Mouse (Mus musculus) heart, postnatal 0 days (tissue): ENCODE data around the gene Defb36. TPM values are rescaled to one million over a fixed set of nuclear protein-coding genes. Genes with fewer than 3 reads are reported as not detected.

Experiments
- ATAC-seq: fragments of 200-750 bp; cut with Nextera tagmentation; 2 replicates; pipeline ENCODE4 v1.8.0; 2017; ENCODE audit warnings: low read depth, moderate number of reproducible peaks, moderate library complexity; ENCODE audit not compliant: insufficient read depth
- DNase-seq: peaks from one replicate; pipeline ENCODE4 v3.0.0-alpha.2; 2016; ENCODE audit warnings: low spot score
- H3K27ac ChIP-seq: fragments of 300-500 bp; sonication (generic); 2 replicates; pipeline ENCODE4 v1.5.1; 2014; ENCODE audit warnings: low read depth, mild to moderate bottlenecking
- H3K27me3 ChIP-seq: fragments of 300-500 bp; sonication (generic); 2 replicates; pipeline ENCODE4 v1.6.1; 2014; ENCODE audit warnings: low read length, mixed read lengths; ENCODE audit not compliant: control insufficient read depth, insufficient read depth
- H3K36me3 ChIP-seq: fragments of 300-500 bp; sonication (generic); replicated peaks from 2 replicates; pipeline ENCODE4 v1.6.1; 2014; ENCODE audit warnings: low read length, mixed read lengths; ENCODE audit not compliant: control insufficient read depth, insufficient read depth
- H3K4me1 ChIP-seq: fragments of 300-500 bp; sonication (generic); 2 replicates; pipeline ENCODE4 v1.6.1; 2014; ENCODE audit warnings: antibody characterized with exemption; ENCODE audit not compliant: control insufficient read depth, insufficient read depth
- H3K4me2 ChIP-seq: fragments of 300-500 bp; sonication (generic); 2 replicates; pipeline ENCODE4 v1.6.1; 2014; ENCODE audit warnings: low read depth, mild to moderate bottlenecking, low read length, moderate library complexity
- H3K4me3 ChIP-seq: fragments of 300-500 bp; sonication (generic); 2 replicates; pipeline ENCODE4 v1.5.1; 2014; ENCODE audit warnings: low read depth, low read length
- H3K9ac ChIP-seq: fragments of 300-500 bp; sonication (generic); replicated peaks from 2 replicates; pipeline ENCODE4 v1.6.1; 2014; ENCODE audit warnings: low read depth, low read length, mixed read lengths
- H3K9me3 ChIP-seq: fragments of 300-500 bp; sonication (generic); replicated peaks from 2 replicates; pipeline ENCODE4 v1.6.1; 2016; ENCODE audit warnings: low read length; ENCODE audit not compliant: control insufficient read depth
- CTCF ChIP-seq: IDR thresholded peaks from 2 replicates; pipeline ENCODE4 v1.5.1; 2016; ENCODE audit warnings: antibody characterized with exemption, control low read depth, low read depth
- EP300 ChIP-seq: IDR thresholded peaks from 2 replicates; pipeline ENCODE4 v1.6.1; 2016; ENCODE audit warnings: antibody characterized with exemption, low read depth
- WGBS: fragments of 180-500 bp; shearing (Covaris S2); extraction: QIAGEN DNeasy Blood & Tissue Kit; methylation state at CpG from one replicate; pipeline ENCODE4 v1.1.7; 2014; 5-methylcytosine and 5-hydroxymethylcytosine counted together
- polyA plus RNA-seq: library from polyadenylated mRNA; unstranded; fragments of >200 nt; fragmentation: Nextera tagmentation; extraction: Ambion mirVana; gene quantifications from 2 replicates; pipeline ENCODE4 v1.2.1, GENCODE M21; 2015
- total RNA-seq: library from RNA; depleted of rRNA; stranded (reverse); fragments of >200 nt; gene quantifications from 2 replicates; pipeline ENCODE4 v1.2.3, GENCODE M21; 2014; ENCODE audit warnings: low replicate concordance; rRNA removed

The Defb36 gene
- total and polyA plus RNA-seq, 2 experiments from 2014 or later, result not detected

DNA sequence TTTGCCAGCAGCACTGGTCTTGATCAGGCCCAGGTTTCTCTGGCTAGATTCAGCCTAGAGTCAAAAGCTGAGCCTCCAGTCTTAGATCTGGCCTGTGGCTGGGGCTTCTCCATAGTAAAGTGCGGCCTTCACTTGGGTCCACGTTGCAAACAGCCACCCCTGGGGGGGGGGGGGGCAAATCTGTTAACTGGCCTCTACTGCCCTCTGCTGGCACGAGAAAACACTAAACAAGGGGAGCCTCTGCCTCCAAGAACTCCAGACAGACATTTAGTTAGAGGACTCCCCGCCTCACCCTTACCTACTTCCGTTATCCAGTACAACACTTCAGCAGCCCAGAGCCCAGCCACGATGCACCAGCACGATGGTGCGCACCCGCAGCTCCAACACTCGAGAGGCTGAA lies 53.3 kb downstream of the Defb36 start:
- Histone ChIP-seq H3K9me3 (no peaks in the 10 kb centered on the region), H3K4me1 (no peaks in the 10 kb centered on the region), H3K4me2 (no peak overlapping the region), H3K36me3 (no peaks in the 10 kb centered on the region), H3K27me3 (no peaks in the 10 kb centered on the region), H3K4me3 (no peak overlapping the region), H3K27ac (no peak overlapping the region), H3K9ac (no peak overlapping the region)
- peak; percentile 28 for DNase-seq
- WGBS, result 53% methylated on average over 10 of the region's 10 CpGs
- TF ChIP-seq EP300, result no peak
- peak; percentile 39 for TF ChIP-seq CTCF
- ATAC-seq, result no peak

DNA sequence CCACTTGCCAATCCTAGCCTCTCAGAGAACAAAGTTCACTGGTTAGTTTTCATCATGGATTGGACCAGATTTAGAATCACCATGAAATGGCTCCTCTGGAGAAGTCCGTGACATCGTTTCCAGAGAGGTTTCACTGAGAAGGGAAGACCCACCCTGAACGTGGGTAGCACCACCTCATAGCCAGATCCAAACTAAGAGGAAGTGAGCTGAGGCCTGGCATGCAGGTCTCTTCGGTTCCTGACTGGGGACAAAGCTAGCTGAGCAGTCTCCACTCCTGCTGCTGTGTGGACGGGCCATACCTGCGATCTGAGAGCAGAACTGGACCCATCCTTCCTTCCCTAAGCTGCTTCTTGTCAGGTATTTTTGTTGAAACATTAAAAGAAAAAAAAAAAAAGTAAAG lies 57.0 kb downstream of the Defb36 start:
- TF ChIP-seq EP300 (no peak), CTCF (no peak)
- ATAC-seq, result no peak
- no peaks in the 10 kb centered on the region for H3K27me3 ChIP-seq
- no peaks in the 10 kb centered on the region for H3K9me3 ChIP-seq
- no peak overlapping the region for H3K27ac ChIP-seq
- H3K36me3 ChIP-seq, result no peaks in the 10 kb centered on the region
- H3K4me1 ChIP-seq, result no peaks in the 10 kb centered on the region
- no peak overlapping the region for H3K9ac ChIP-seq
- WGBS, result 66% methylated on average over 6 of the region's 6 CpGs
- no peak overlapping the region for H3K4me3 ChIP-seq
- DNase-seq, result no peak
- no peak overlapping the region for H3K4me2 ChIP-seq

Other genes with a start within 250 kb of the Defb36 start
- not detected in 2 replicates for gene Nrsn2, start 227.7 kb upstream of the Defb36 start, total RNA-seq
- 0.12 and 0.33 TPM in 2 replicates for gene Nrsn2, start 227.7 kb upstream of the Defb36 start, polyA plus RNA-seq
- 19.9 and 30.0 TPM in 2 replicates for gene Sox12, start 206.3 kb upstream of the Defb36 start, total RNA-seq
- gene Sox12, start 206.3 kb upstream of the Defb36 start, polyA plus RNA-seq, result 5.0 and 5.5 TPM in 2 replicates
- gene Zcchc3, start 189.3 kb upstream of the Defb36 start, total RNA-seq, result 21.1 and 27.2 TPM in 2 replicates
- 18.3 and 20.6 TPM in 2 replicates for gene Zcchc3, start 189.3 kb upstream of the Defb36 start, polyA plus RNA-seq
- 0.15 and 1.7 TPM in 2 replicates for gene 6820408C15Rik, start 188.7 kb upstream of the Defb36 start, total RNA-seq
- 5.4 and 5.6 TPM in 2 replicates for gene 6820408C15Rik, start 188.7 kb upstream of the Defb36 start, polyA plus RNA-seq
- not detected in 2 replicates for gene Defb23, start 139.7 kb upstream of the Defb36 start, total RNA-seq
- gene Defb23, start 139.7 kb upstream of the Defb36 start, polyA plus RNA-seq, result not detected in 2 replicates
- not detected in 2 replicates for gene Defb20, start 127.3 kb upstream of the Defb36 start, total RNA-seq
- not detected in 2 replicates for gene Defb20, start 127.3 kb upstream of the Defb36 start, polyA plus RNA-seq
- gene Defb22, start 114.2 kb upstream of the Defb36 start, total RNA-seq, result not detected in 2 replicates
- gene Defb22, start 114.2 kb upstream of the Defb36 start, polyA plus RNA-seq, result not detected in 2 replicates
- gene Defb26, start 92.6 kb upstream of the Defb36 start, total RNA-seq, result not detected in 2 replicates
- gene Defb26, start 92.6 kb upstream of the Defb36 start, polyA plus RNA-seq, result not detected in 2 replicates
- gene Defb28, start 86.1 kb upstream of the Defb36 start, total RNA-seq, result not detected in 2 replicates
- gene Defb28, start 86.1 kb upstream of the Defb36 start, polyA plus RNA-seq, result not detected in 2 replicates
- not detected in 2 replicates for gene Defb29, start 64.2 kb upstream of the Defb36 start, total RNA-seq
- gene Defb29, start 64.2 kb upstream of the Defb36 start, polyA plus RNA-seq, result not detected in 2 replicates
- gene Gm17416, start 35.0 kb upstream of the Defb36 start, total RNA-seq, result not detected in 2 replicates
- gene Gm17416, start 35.0 kb upstream of the Defb36 start, polyA plus RNA-seq, result not detected in 2 replicates
- gene Defb21, start 31.6 kb upstream of the Defb36 start, total RNA-seq, result not detected in 2 replicates
- gene Defb21, start 31.6 kb upstream of the Defb36 start, polyA plus RNA-seq, result not detected in 2 replicates
- not detected in 2 replicates for gene Defb19, start 24.0 kb upstream of the Defb36 start, total RNA-seq
- 2.2 and 2.6 TPM in 2 replicates for gene Defb19, start 24.0 kb upstream of the Defb36 start, polyA plus RNA-seq
- not detected in 2 replicates for gene Defb45, start 4.9 kb upstream of the Defb36 start, total RNA-seq
- gene Defb45, start 4.9 kb upstream of the Defb36 start, polyA plus RNA-seq, result not detected in 2 replicates
- gene Defb25, start 18.7 kb downstream of the Defb36 start, total RNA-seq, result not detected in 2 replicates
- 0.53 and 0.54 TPM in 2 replicates for gene Defb25, start 18.7 kb downstream of the Defb36 start, polyA plus RNA-seq
- gene Rem1, start 22.6 kb downstream of the Defb36 start, total RNA-seq, result 4.8 and 12.5 TPM in 2 replicates
- 10.2 TPM in 2 replicates for gene Rem1, start 22.6 kb downstream of the Defb36 start, polyA plus RNA-seq
- gene H13, start 65.1 kb downstream of the Defb36 start, total RNA-seq, result 68.6 and 72.9 TPM in 2 replicates
- 53.4 and 55.0 TPM in 2 replicates for gene H13, start 65.1 kb downstream of the Defb36 start, polyA plus RNA-seq
- 6.5 and 11.7 TPM in 2 replicates for gene Mcts2, start 82.7 kb downstream of the Defb36 start, total RNA-seq
- 30.9 and 31.6 TPM in 2 replicates for gene Mcts2, start 82.7 kb downstream of the Defb36 start, polyA plus RNA-seq
- gene Id1, start 131.9 kb downstream of the Defb36 start, total RNA-seq, result 146 and 188 TPM in 2 replicates
- gene Id1, start 131.9 kb downstream of the Defb36 start, polyA plus RNA-seq, result 46.7 and 59.3 TPM in 2 replicates
- gene Cox4i2, start 149.8 kb downstream of the Defb36 start, total RNA-seq, result 13.4 and 29.9 TPM in 2 replicates
- gene Cox4i2, start 149.8 kb downstream of the Defb36 start, polyA plus RNA-seq, result 17.0 and 21.4 TPM in 2 replicates
- gene Bcl2l1, start 227.4 kb downstream of the Defb36 start, total RNA-seq, result 60.9 and 75.6 TPM in 2 replicates
- 34.5 and 35.0 TPM in 2 replicates for gene Bcl2l1, start 227.4 kb downstream of the Defb36 start, polyA plus RNA-seq
- gene Tpx2, start 243.6 kb downstream of the Defb36 start, total RNA-seq, result 8.1 and 13.6 TPM in 2 replicates
- 15.0 and 15.1 TPM in 2 replicates for gene Tpx2, start 243.6 kb downstream of the Defb36 start, polyA plus RNA-seq